Mouse (Mus musculus): ENCODE measurements around the gene Kcnk7.

DNA sequence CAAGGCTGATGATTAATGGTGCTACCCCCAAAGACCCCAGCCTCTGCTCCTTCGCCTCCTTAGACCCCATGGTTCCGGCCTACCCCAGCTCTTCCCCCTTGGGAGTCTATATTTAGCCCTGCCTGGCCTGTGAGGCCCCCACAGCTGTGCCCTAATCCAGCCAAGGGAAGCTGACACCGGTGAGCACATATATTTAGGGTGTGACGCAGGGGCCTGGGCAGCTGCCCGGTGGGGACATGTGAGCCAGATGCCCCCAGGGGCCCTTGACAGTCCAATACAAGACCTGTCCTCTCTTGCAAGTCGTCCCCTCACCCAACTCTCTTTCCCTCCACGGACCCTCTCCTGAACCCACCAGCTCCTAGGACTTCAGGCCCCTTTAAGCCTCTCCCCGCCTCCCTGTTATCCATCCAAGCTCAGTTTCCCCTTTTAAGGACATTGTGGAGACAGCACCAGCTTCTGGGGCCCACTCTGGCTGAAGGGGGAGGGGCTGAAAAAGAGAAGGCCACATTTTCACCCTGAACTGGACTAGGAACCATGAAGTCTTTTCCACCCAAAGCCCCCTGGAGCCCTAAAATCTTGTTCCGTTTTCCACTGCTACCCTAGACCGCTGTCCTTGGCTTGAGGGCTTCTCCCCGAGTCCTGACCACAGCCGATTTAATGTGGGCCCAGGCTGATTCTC lies 21.0 kb downstream of the Kcnk7 start:
- TF ChIP-seq POLR2A (IDR thresholded peaks at IDR 0.05; ENCODE audit: low read depth, low read length) (peak; percentile 45; the same call in 1 of the 2 replicates), CTCF (IDR thresholded peaks at IDR 0.05; ENCODE audit: borderline replicate concordance, insufficient read depth, low read length) (no peak)

Measured in embryonic fibroblast, embryonic 13.5 days (primary cell).